Mouse (Mus musculus): ENCODE measurements at regions not wholly inside any gene's neighbourhood (a gene's known extent, or its start where the extent isn't known, plus 50 kb on each side); places are given as distances from the start of the nearest gene placed in this dataset.
A peak's percentile ranks its signal among the peaks of the same experiment; 100 is the strongest.

- DNase-seq (ENCODE audit: low spot score in 2 of 2): no peak
Measured at GRCm38 (mm10) chr11:114551262-114551661, 117.1 kb upstream of the Rpl38 start.

GRCm38 (mm10) chr11:114548658-114549057, 119.7 kb upstream of the Rpl38 start:
- DNase-seq (ENCODE audit: low spot score in 2 of 2): no peak

- no peak for DNase-seq (ENCODE audit: low spot score in 2 of 2)
Measured at GRCm38 (mm10) chr11:114544212-114544611, 124.1 kb upstream of the Rpl38 start.

- DNase-seq (ENCODE audit: low spot score in 2 of 2): no peak
Measured at GRCm38 (mm10) chr11:114542167-114542566, 126.2 kb upstream of the Rpl38 start.

- no peak for DNase-seq (ENCODE audit: low spot score in 2 of 2)
Measured at GRCm38 (mm10) chr11:114540503-114540902, 127.8 kb upstream of the Rpl38 start.

- DNase-seq (ENCODE audit: low spot score in 2 of 2): no peak
Measured at GRCm38 (mm10) chr11:114536616-114537493, 131.5 kb upstream of the Rpl38 start.

GRCm38 (mm10) chr11:114535900-114536299, 132.4 kb upstream of the Rpl38 start:
- DNase-seq (ENCODE audit: low spot score in 2 of 2): no peak

GRCm38 (mm10) chr11:114534436-114534835, 133.9 kb upstream of the Rpl38 start:
- DNase-seq (ENCODE audit: low spot score in 2 of 2): no peak

- DNase-seq (ENCODE audit: low spot score in 2 of 2): no peak
Measured at GRCm38 (mm10) chr11:114531241-114531765, 137.0 kb upstream of the Rpl38 start.

GRCm38 (mm10) chr11:114528937-114529772, 139.2 kb upstream of the Rpl38 start:
- DNase-seq (ENCODE audit: low spot score in 2 of 2): no peak

- peak; percentile 70 to 77 for DNase-seq (ENCODE audit: low spot score in 2 of 2)
Measured at GRCm38 (mm10) chr11:114523444-114524238, 144.7 kb upstream of the Rpl38 start.

GRCm38 (mm10) chr11:114515278-114515677, 153.0 kb upstream of the Rpl38 start:
- DNase-seq (ENCODE audit: low spot score in 2 of 2): no peak

GRCm38 (mm10) chr11:114514126-114514525, 154.2 kb upstream of the Rpl38 start:
- peak in 1 of 2 experiments; percentile 10 for DNase-seq (ENCODE audit: low spot score in 2 of 2)

GRCm38 (mm10) chr11:114513446-114513845, 154.9 kb upstream of the Rpl38 start:
- DNase-seq (ENCODE audit: low spot score in 2 of 2): no peak

- DNase-seq (ENCODE audit: low spot score in 2 of 2): no peak
Measured at GRCm38 (mm10) chr11:114511994-114512393, 156.3 kb upstream of the Rpl38 start.

GRCm38 (mm10) chr11:114502562-114502961, 165.8 kb upstream of the Rpl38 start:
- DNase-seq (ENCODE audit: low spot score in 2 of 2): no peak

GRCm38 (mm10) chr11:114501869-114502540, 166.3 kb upstream of the Rpl38 start:
- DNase-seq (ENCODE audit: low spot score in 2 of 2): no peak

- no peak for DNase-seq (ENCODE audit: low spot score in 2 of 2)
Measured at GRCm38 (mm10) chr11:114500416-114500815, 167.9 kb upstream of the Rpl38 start.

- DNase-seq (ENCODE audit: low spot score in 2 of 2): no peak
Measured at GRCm38 (mm10) chr11:114499665-114500064, 168.7 kb upstream of the Rpl38 start.

GRCm38 (mm10) chr11:114495520-114495921, 172.8 kb upstream of the Rpl38 start:
- no peak for DNase-seq (ENCODE audit: low spot score in 2 of 2)

Measured in adrenal gland, adult 18-20 months (tissue).